Mouse (Mus musculus) liver, embryonic 13.5 days (tissue): ENCODE data around the gene Olfr385. TPM values are rescaled to one million over a fixed set of nuclear protein-coding genes. Genes with fewer than 3 reads are reported as not detected.
A peak's percentile ranks its signal among the peaks of the same experiment; 100 is the strongest.
"Not testable (repeated sequence)": the region's sequence is repeated elsewhere in the genome, so short reads cannot be mapped to it uniquely, and the experiment has no call there.

Experiments
- ATAC-seq: fragments of 200-750 bp; cut with Nextera tagmentation; 2 replicates; pipeline ENCODE4 v1.8.0; 2017; ENCODE audit warnings: low read depth, mild to moderate bottlenecking, moderate number of reproducible peaks, moderate library complexity
- DNase-seq: peaks from one replicate; pipeline ENCODE4 v3.0.0; 2022
- H3K27ac ChIP-seq: fragments of 300-500 bp; sonication (generic); 2 replicates; pipeline ENCODE4 v1.5.1; 2015; ENCODE audit warnings: moderate library complexity, mild to moderate bottlenecking, inconsistent platforms
- H3K27me3 ChIP-seq: fragments of 300-500 bp; sonication (generic); 2 replicates; pipeline ENCODE4 v1.6.1; 2015; ENCODE audit warnings: mild to moderate bottlenecking, inconsistent platforms
- H3K36me3 ChIP-seq: fragments of 300-500 bp; sonication (generic); 2 replicates; pipeline ENCODE4 v1.6.1; 2015; ENCODE audit warnings: mild to moderate bottlenecking, inconsistent platforms
- H3K4me1 ChIP-seq: fragments of 300-500 bp; sonication (generic); replicated peaks from 2 replicates; pipeline ENCODE4 v1.6.1; 2015; ENCODE audit warnings: inconsistent platforms
- H3K4me2 ChIP-seq: fragments of 300-500 bp; sonication (generic); 2 replicates; pipeline ENCODE4 v1.6.1; 2015; ENCODE audit warnings: inconsistent platforms, mild to moderate bottlenecking, moderate library complexity
- H3K4me3 ChIP-seq: fragments of 300-500 bp; sonication (generic); replicated peaks from 2 replicates; pipeline ENCODE4 v1.5.1; 2015; ENCODE audit warnings: mild to moderate bottlenecking, inconsistent platforms
- H3K9ac ChIP-seq: fragments of 300-500 bp; sonication (generic); 2 replicates; pipeline ENCODE4 v1.6.1; 2015; ENCODE audit warnings: mild to moderate bottlenecking, inconsistent platforms
- H3K9me3 ChIP-seq: fragments of 300-500 bp; sonication (generic); replicated peaks from 2 replicates; pipeline ENCODE4 v1.6.1; 2016; ENCODE audit warnings: inconsistent platforms
- WGBS: fragments of 180-500 bp; shearing (Covaris S2); methylation state at CpG from one replicate; pipeline ENCODE4 v1.1.7; 2015; ENCODE audit not compliant: insufficient replicate concordance; 5-methylcytosine and 5-hydroxymethylcytosine counted together
- polyA plus RNA-seq: library from polyadenylated mRNA; unstranded; fragments of >200 nt; fragmentation: Nextera tagmentation; extraction: Ambion mirVana; gene quantifications from 2 replicates; pipeline ENCODE4 v1.2.1, GENCODE M21; 2015

Olfr385 gene
- not detected in 2 replicates for polyA plus RNA-seq

DNA sequence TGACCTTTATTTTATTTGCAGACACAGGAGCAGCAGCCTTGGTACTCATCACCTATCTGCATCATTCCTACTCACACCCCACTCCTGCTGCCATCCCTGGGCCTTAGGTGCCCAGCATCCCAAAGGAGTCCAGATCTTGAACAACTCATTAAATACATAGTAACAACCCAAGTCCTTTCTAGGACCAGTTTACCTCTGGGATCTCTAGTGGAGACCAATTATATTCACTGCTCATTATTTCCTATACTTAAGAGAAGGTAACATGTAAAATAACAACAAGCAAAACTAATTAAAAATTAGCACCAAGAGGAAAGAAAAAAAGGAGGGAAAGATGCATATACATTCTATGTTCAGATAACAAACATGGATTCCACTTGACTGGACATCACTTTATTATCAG lies at the start of gene Olfr385:
Olfr385 (minus strand) TSS at position 101 of the 400 bp plus-strand sequence.
- Histone ChIP-seq H3K4me3 (no peak within 1 kb of the TSS), H3K27me3 (no peaks in the 10 kb centered on the region), H3K27ac (no peak within 1 kb of the TSS), H3K4me2 (no peak within 1 kb of the TSS), H3K9ac (no peak within 1 kb of the TSS), H3K9me3 (no peaks in the 10 kb centered on the region), H3K4me1 (no peaks in the 10 kb centered on the region), H3K36me3 (no peaks in the 10 kb centered on the region)
- DNase-seq (no peak), ATAC-seq (no peak)

GRCm38 (mm10) chr11:73598294-73598693 lies 5.5 kb upstream of the Olfr385 start, which contains the start of gene Olfr384:
Olfr384 (plus strand) TSS chr11:73598594.
- H3K27me3 ChIP-seq, result no peaks in the 10 kb centered on the region
- no peaks in the 10 kb centered on the region for H3K36me3 ChIP-seq
- DNase-seq, result no peak
- no peak for ATAC-seq
- no peaks in the 10 kb centered on the region for H3K9me3 ChIP-seq
- no peak within 1 kb of the TSS for H3K4me2 ChIP-seq
- no peak within 1 kb of the TSS for H3K9ac ChIP-seq
- H3K4me3 ChIP-seq, result no peak within 1 kb of the TSS
- H3K27ac ChIP-seq, result no peak within 1 kb of the TSS
- H3K4me1 ChIP-seq, result no peaks in the 10 kb centered on the region

GRCm38 (mm10) chr11:73583188-73583587 lies 9.6 kb downstream of the Olfr385 start:
- H3K4me1 ChIP-seq, H3K4me3 ChIP-seq, H3K36me3 ChIP-seq, H3K9me3 ChIP-seq, H3K27me3 ChIP-seq, H3K4me2 ChIP-seq, H3K27ac ChIP-seq, H3K9ac ChIP-seq: not testable (repeated sequence)
- 37% methylated on average over 1 of the region's 1 CpGs for WGBS
- ATAC-seq, result peak; percentile 74
- DNase-seq, result peak; percentile 21

GRCm38 (mm10) chr11:73579871-73580270 lies 12.9 kb downstream of the Olfr385 start:
- ATAC-seq (no peak), DNase-seq (no peak)
- Histone ChIP-seq H3K27ac (no peak overlapping the region), H3K9ac (no peak overlapping the region), H3K27me3 (no peaks in the 10 kb centered on the region), H3K4me1 (no peaks in the 10 kb centered on the region), H3K4me3 (no peak overlapping the region), H3K9me3 (0 out of 2 replicates have a peak, but pooled peaks cover 6% of the 10 kb centered on the region), H3K36me3 (no peaks in the 10 kb centered on the region), H3K4me2 (no peak overlapping the region)

Other genes starting within 250 kb of the Olfr385 start
- gene Olfr20, start 242.2 kb downstream of the Olfr385 start, polyA plus RNA-seq, result not detected in 2 replicates
- gene Olfr376, start 221.8 kb downstream of the Olfr385 start, polyA plus RNA-seq, result not detected in 2 replicates
- gene Olfr1, start 193.4 kb downstream of the Olfr385 start, polyA plus RNA-seq, result not detected in 2 replicates
- not detected in 2 replicates for gene Olfr378, start 164.5 kb downstream of the Olfr385 start, polyA plus RNA-seq
- gene Olfr380, start 135.5 kb downstream of the Olfr385 start, polyA plus RNA-seq, result not detected in 2 replicates
- gene Olfr381, start 101.4 kb downstream of the Olfr385 start, polyA plus RNA-seq, result not detected in 2 replicates
- not detected in 2 replicates for gene Olfr382, start 75.8 kb downstream of the Olfr385 start, polyA plus RNA-seq
- gene Olfr384, start 5.6 kb upstream of the Olfr385 start, polyA plus RNA-seq, result not detected in 2 replicates
- gene Zfp735, start 95.8 kb upstream of the Olfr385 start, polyA plus RNA-seq, result not detected in 2 replicates
- gene Olfr389, start 187.7 kb upstream of the Olfr385 start, polyA plus RNA-seq, result not detected in 2 replicates
- gene Olfr390, start 190.0 kb upstream of the Olfr385 start, polyA plus RNA-seq, result not detected in 2 replicates
- gene Olfr391-ps, start 210.0 kb upstream of the Olfr385 start, polyA plus RNA-seq, result not detected in 2 replicates
- not detected in 2 replicates for gene Olfr392, start 224.0 kb upstream of the Olfr385 start, polyA plus RNA-seq